In genomic region chr5:120649374-120649933, GRCm38 (mm10) we compare ENCODE assay signal across 8 mouse cellular contexts. TPM values are rescaled to one million over a fixed set of nuclear protein-coding genes. Genes with fewer than 3 reads are reported as not detected.
A peak's percentile ranks its signal among the peaks of the same experiment; 100 is the strongest.
DNase-seq lines count a peak whose midpoint lies in the region; ATAC-seq and TF ChIP-seq lines count a peak whose summit lies in the region.

No protein-coding gene starts in this region.

- peak; percentile 75 for ATAC-seq in lung, embryonic 14.5 days (ENCODE audit: insufficient read depth)
- ATAC-seq in forebrain, postnatal 0 days: peak; percentile 62
- ATAC-seq in megakaryocyte, adult 5-6 weeks (ENCODE audit: poor library complexity, severe bottlenecking): 0 out of 2 replicates have a peak, but pooled peaks have one; percentile 11

- 4% methylated on average over 21 of the region's 21 CpGs for WGBS in lung, embryonic 14.5 days
- 6% methylated on average over 21 of the region's 21 CpGs for WGBS in forebrain, postnatal 0 days

- H3K27me3 ChIP-seq in lung, embryonic 14.5 days (ENCODE audit: insufficient read depth, low read length): peaks cover 30% of the 10 kb centered on the region
- peaks cover 15% of the 10 kb centered on the region for H3K27me3 ChIP-seq in forebrain, postnatal 0 days (ENCODE audit: insufficient read depth, low read length)

- peak overlapping the region; percentile 28 for H3K4me3 ChIP-seq in lung, embryonic 14.5 days (ENCODE audit: low read depth, low read length)
- H3K4me3 ChIP-seq in forebrain, postnatal 0 days (ENCODE audit: low read depth, low read length): peak overlapping the region; percentile 33

- H3K4me2 ChIP-seq in lung, embryonic 14.5 days: peak overlapping the region; percentile 57
- H3K4me2 ChIP-seq in forebrain, postnatal 0 days (ENCODE audit: low read depth): peak overlapping the region; percentile 52

- H3K27ac ChIP-seq in lung, embryonic 14.5 days (ENCODE audit: low read depth): no peak overlapping the region
- no peak overlapping the region for H3K27ac ChIP-seq in forebrain, postnatal 0 days (ENCODE audit: low read depth, low read length)

- H3K4me1 ChIP-seq in lung, embryonic 14.5 days (ENCODE audit: insufficient read depth): peaks cover 3% of the 10 kb centered on the region; the same call in 1 of the 2 replicates
- peaks cover 10% of the 10 kb centered on the region; the same call in 1 of the 2 replicates for H3K4me1 ChIP-seq in forebrain, postnatal 0 days (ENCODE audit: insufficient read depth)

- H3K36me3 ChIP-seq in lung, embryonic 14.5 days (ENCODE audit: insufficient read depth): no peaks in the 10 kb centered on the region
- no peaks in the 10 kb centered on the region for H3K36me3 ChIP-seq in forebrain, postnatal 0 days (ENCODE audit: insufficient read depth)

- H3K9ac ChIP-seq in lung, embryonic 14.5 days: peak overlapping the region; percentile 20; the same call in 1 of the 2 replicates
- peak overlapping the region; percentile 44; the same call in 1 of the 2 replicates for H3K9ac ChIP-seq in forebrain, postnatal 0 days

- peak; percentile 39 for DNase-seq in cerebellum, adult 9-11 months
- no peak for DNase-seq in cerebellum, postnatal 4 days (ENCODE audit: low spot score in 2 of 2)
- DNase-seq in lung, embryonic 14.5 days: peak; percentile 13
- DNase-seq in lung, postnatal 4 days: no peak
- DNase-seq in forebrain, postnatal 0 days: no peak
- peak; percentile 73 for DNase-seq in thymus, postnatal 14 days
- no peak for DNase-seq in adrenal gland, postnatal 10 days

- peak; percentile 27 for TF ChIP-seq CTCF in lung, embryonic 14.5 days (IDR thresholded peaks at IDR 0.05; ENCODE audit: low read depth)
- peak; percentile 26 for TF ChIP-seq CTCF in forebrain, postnatal 0 days (IDR thresholded peaks at IDR 0.05; ENCODE audit: low read depth)

- no peaks in the 10 kb centered on the region for H3K9me3 ChIP-seq in lung, embryonic 14.5 days (ENCODE audit: low read depth, low read length)
- H3K9me3 ChIP-seq in forebrain, postnatal 0 days (ENCODE audit: low read length): no peaks in the 10 kb centered on the region

RNA-seq across cellular contexts. Expression of gene Rasal1, which starts 0.8 kb away (rescaled TPM):
- polyA plus RNA-seq in lung, embryonic 14.5 days (2014; fragmentation: Nextera tagmentation; extraction: Ambion mirVana): 0.15 TPM in 1 of 2 replicates, not detected in the other
- 25.9 and 36.8 TPM in 2 replicates for total RNA-seq in forebrain, postnatal 0 days (2014; rRNA removed)
- polyA plus RNA-seq in forebrain, postnatal 0 days (2015; fragmentation: Nextera tagmentation; extraction: Ambion mirVana): 14.0 and 20.0 TPM in 2 replicates
- 0.05 TPM in 1 of 2 replicates, not detected in the other for total RNA-seq in megakaryocyte, adult 5-6 weeks (2015)
- total RNA-seq in megakaryocyte, adult 5-6 weeks (2017): not detected in 2 replicates
- total RNA-seq in adrenal gland, postnatal 10 days (2021): 1 to 10 TPM; 6.9 to 8.9 TPM

RNA-seq across cellular contexts. Expression of gene Cfap73, which starts 15.4 kb away (rescaled TPM):
- not detected in 2 replicates for polyA plus RNA-seq in lung, embryonic 14.5 days (2014; fragmentation: Nextera tagmentation; extraction: Ambion mirVana)
- 1.9 and 2.1 TPM in 2 replicates for total RNA-seq in forebrain, postnatal 0 days (2014; rRNA removed)
- 0.68 and 1.2 TPM in 2 replicates for polyA plus RNA-seq in forebrain, postnatal 0 days (2015; fragmentation: Nextera tagmentation; extraction: Ambion mirVana)
- not detected in 2 replicates for total RNA-seq in megakaryocyte, adult 5-6 weeks (2015)
- total RNA-seq in megakaryocyte, adult 5-6 weeks (2017): not detected in 2 replicates
- total RNA-seq in adrenal gland, postnatal 10 days (2021): under 1 TPM in 1 of 2 experiments, not detected in 1; 0.42 TPM

RNA-seq across cellular contexts. Expression of gene Ddx54, which starts 36.9 kb away (rescaled TPM):
- polyA plus RNA-seq in lung, embryonic 14.5 days (2014; fragmentation: Nextera tagmentation; extraction: Ambion mirVana): 31.5 and 37.2 TPM in 2 replicates
- 43.9 and 46.0 TPM in 2 replicates for total RNA-seq in forebrain, postnatal 0 days (2014; rRNA removed)
- polyA plus RNA-seq in forebrain, postnatal 0 days (2015; fragmentation: Nextera tagmentation; extraction: Ambion mirVana): 35.5 and 40.0 TPM in 2 replicates
- 7.7 and 7.9 TPM in 2 replicates for total RNA-seq in megakaryocyte, adult 5-6 weeks (2015)
- total RNA-seq in megakaryocyte, adult 5-6 weeks (2017): 21.3 and 22.6 TPM in 2 replicates
- total RNA-seq in adrenal gland, postnatal 10 days (2021): 10 to 100 TPM; 36.0 to 36.1 TPM

RNA-seq across cellular contexts. Expression of gene Rita1, which starts 37.1 kb away (rescaled TPM):
- polyA plus RNA-seq in lung, embryonic 14.5 days (2014; fragmentation: Nextera tagmentation; extraction: Ambion mirVana): 7.2 and 9.5 TPM in 2 replicates
- 24.1 and 36.5 TPM in 2 replicates for total RNA-seq in forebrain, postnatal 0 days (2014; rRNA removed)
- 28.6 and 31.8 TPM in 2 replicates for polyA plus RNA-seq in forebrain, postnatal 0 days (2015; fragmentation: Nextera tagmentation; extraction: Ambion mirVana)
- total RNA-seq in megakaryocyte, adult 5-6 weeks (2015): 1.5 and 3.0 TPM in 2 replicates
- total RNA-seq in megakaryocyte, adult 5-6 weeks (2017): 2.2 and 3.2 TPM in 2 replicates
- 10 to 100 TPM; 12.9 to 17.4 TPM for total RNA-seq in adrenal gland, postnatal 10 days (2021)

Comparison
In these comparisons a context has a peak if more than half of its experiments do, and no peak if none do; other contexts are left out.
1. DNase-seq: peak in cerebellum, adult 9-11 months (single experiment), lung, embryonic 14.5 days (single experiment) and thymus, postnatal 14 days (single experiment); none in cerebellum, postnatal 4 days (0 of 2), lung, postnatal 4 days (0 of 2), forebrain, postnatal 0 days (single experiment) and adrenal gland, postnatal 10 days (single experiment).
2. ATAC-seq: peak in every context shown above with its lines; median percentile 75 in lung, embryonic 14.5 days; 62 in forebrain, postnatal 0 days; 11 in megakaryocyte, adult 5-6 weeks.
3. RNA of gene Rasal1, which starts 0.8 kb away (total RNA-seq): 25.9 to 36.8 TPM in forebrain, postnatal 0 days and 6.9 to 8.9 TPM in adrenal gland, postnatal 10 days; 0.05 TPM in megakaryocyte, adult 5-6 weeks; every median in the first group is over 4 times any median in the second.